Mouse (Mus musculus): ENCODE data around the gene Slc7a10.

Gene Slc7a10

DNA sequence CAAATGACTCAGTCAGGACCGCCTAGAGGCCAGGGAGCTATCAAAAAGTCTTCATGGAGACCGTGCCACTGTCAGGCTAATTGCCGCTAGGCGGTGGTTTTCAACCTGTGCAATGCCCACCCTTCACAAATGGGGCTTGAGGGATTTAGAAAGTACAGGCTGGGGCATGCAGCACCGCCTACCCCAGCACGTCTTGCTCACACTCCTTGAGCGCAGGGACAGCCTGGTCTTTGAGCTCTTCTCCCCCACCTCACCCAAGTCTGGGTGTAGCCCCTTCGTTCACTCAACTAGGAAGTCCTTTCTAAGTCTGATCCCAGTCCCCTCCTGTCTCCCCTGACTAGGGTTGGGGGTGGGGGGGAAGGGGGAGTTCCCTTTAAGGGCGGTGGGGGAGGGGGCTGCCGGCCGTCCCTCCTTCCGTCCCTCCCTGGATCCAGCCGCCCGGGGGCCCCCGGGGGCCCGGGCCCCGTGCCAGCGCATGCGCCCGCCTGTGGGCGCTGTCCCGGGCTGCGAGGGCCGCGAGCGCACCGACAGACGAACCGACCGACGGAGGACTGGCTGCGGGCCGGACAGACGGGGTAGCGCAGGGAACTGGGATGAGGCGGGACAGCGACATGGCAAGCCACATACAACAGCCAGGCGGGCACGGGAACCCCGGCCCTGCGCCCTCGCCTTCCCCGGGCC is at the start of gene Slc7a10:
Gene Slc7a10 (plus strand): TSS at position 497 of the 681 bp plus-strand sequence.
- DNase-seq (ENCODE audit: extremely low read depth, low read depth, low spot score): no peak

GRCm38 (mm10) chr7:35137524-35137923 is 48.7 kb upstream of the Slc7a10 start:
- DNase-seq (ENCODE audit: extremely low read depth, low read depth, low spot score): no peak

- no peak for DNase-seq (ENCODE audit: extremely low read depth, low read depth, low spot score)
Measured at GRCm38 (mm10) chr7:35138481-35138880, 47.7 kb upstream of the Slc7a10 start.

GRCm38 (mm10) chr7:35139880-35140279 is 46.3 kb upstream of the Slc7a10 start:
- no peak for DNase-seq (ENCODE audit: extremely low read depth, low read depth, low spot score)

GRCm38 (mm10) chr7:35141519-35141918 is 44.7 kb upstream of the Slc7a10 start:
- DNase-seq (ENCODE audit: extremely low read depth, low read depth, low spot score): no peak

GRCm38 (mm10) chr7:35142522-35142921 is 43.7 kb upstream of the Slc7a10 start:
- DNase-seq (ENCODE audit: extremely low read depth, low read depth, low spot score): no peak

GRCm38 (mm10) chr7:35143864-35144618 is 42.1 kb upstream of the Slc7a10 start:
- DNase-seq (ENCODE audit: extremely low read depth, low read depth, low spot score): no peak

GRCm38 (mm10) chr7:35145068-35145467 is 41.1 kb upstream of the Slc7a10 start:
- no peak for DNase-seq (ENCODE audit: extremely low read depth, low read depth, low spot score)

- no peak for DNase-seq (ENCODE audit: extremely low read depth, low read depth, low spot score)
Measured at GRCm38 (mm10) chr7:35146269-35146668, 39.9 kb upstream of the Slc7a10 start.

GRCm38 (mm10) chr7:35149616-35150433 is 36.4 kb upstream of the Slc7a10 start:
- DNase-seq (ENCODE audit: extremely low read depth, low read depth, low spot score): no peak

DNA sequence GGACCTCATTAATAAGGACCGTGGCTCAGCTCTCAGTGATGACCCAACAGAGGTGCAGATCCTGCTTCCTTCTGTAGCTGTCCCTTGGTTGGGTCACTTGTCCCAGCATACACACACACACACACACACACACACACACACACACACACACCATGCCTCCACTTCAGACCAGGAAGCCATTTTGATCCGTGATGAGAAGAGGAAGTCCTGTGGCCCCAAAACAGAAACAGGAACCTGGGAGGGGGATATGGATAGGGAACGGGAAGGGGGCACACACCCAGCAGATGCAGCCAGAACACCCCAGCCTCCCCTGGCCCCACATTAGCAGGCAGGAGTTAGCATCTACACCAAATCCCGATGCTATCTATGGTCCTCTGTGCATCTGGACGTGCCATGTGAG is 35.3 kb upstream of the Slc7a10 start:
- no peak for DNase-seq (ENCODE audit: extremely low read depth, low read depth, low spot score)

DNA sequence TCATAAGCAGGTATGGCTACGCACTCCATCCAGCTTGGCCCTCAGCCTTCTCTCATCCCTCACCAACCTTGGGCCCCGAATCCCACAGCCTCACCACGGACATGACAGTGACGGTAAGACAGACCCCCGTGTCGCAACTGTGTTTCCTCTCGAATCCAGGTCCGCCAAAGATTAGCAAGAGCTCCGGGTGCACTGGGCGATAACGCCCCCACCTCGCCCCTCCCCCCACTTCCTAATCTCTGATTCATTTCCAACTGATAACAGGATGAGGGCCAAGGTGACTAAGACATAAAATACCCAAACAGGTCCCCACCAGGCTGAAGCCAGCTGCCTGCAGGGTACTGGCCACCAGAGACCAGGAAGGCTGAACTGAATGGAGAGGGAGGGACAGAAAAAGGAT is 31.7 kb upstream of the Slc7a10 start:
- no peak for DNase-seq (ENCODE audit: extremely low read depth, low read depth, low spot score)

DNA sequence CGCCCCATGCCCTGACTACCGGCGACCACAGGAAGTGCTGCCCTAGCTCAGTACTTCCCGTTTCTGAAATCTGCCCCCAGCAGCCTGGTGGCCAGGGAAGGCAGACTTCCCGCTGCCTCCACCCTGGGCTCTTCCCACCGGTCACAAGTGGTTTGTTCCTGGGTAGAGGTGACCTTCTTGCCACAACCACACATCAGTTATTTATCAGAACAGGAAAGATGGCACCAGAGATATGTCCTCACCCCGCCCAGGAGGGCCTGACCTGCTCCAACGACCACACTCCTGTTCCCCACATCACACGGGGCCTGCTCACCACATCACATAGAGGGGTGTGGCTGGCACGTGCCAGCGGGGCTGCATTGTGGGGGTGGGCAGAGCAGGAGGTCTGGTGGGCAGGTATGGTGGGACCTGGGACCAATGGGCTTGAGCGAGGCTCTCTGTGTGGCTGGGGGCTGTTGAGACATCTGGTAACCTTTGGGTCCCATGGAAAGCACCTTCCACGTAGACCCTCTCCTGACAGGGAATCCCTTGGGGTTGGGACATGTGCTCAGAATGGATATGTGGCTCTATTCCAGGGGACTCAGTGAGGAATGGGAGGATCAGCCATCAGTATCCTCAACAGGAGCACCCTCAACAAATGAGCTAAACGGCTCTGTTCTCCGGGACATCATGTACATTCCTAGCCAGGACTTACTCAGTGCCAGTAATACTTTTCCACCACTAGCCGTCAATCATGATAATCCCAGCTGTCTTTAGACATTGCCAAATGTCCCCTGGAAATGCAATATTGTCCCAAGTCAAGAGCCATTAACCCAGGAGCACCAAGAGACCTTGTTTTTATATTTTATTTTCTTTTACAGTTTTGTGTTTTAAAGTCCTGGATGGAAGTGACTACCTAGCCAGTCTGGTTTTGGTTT is 29.4 kb upstream of the Slc7a10 start:
- peak; percentile 96 for DNase-seq (ENCODE audit: extremely low read depth, low read depth, low spot score)

- DNase-seq (ENCODE audit: extremely low read depth, low read depth, low spot score): no peak
Measured at GRCm38 (mm10) chr7:35157512-35157911, 28.7 kb upstream of the Slc7a10 start.

- DNase-seq (ENCODE audit: extremely low read depth, low read depth, low spot score): no peak
Measured at GRCm38 (mm10) chr7:35162443-35162842, 23.7 kb upstream of the Slc7a10 start.

DNA sequence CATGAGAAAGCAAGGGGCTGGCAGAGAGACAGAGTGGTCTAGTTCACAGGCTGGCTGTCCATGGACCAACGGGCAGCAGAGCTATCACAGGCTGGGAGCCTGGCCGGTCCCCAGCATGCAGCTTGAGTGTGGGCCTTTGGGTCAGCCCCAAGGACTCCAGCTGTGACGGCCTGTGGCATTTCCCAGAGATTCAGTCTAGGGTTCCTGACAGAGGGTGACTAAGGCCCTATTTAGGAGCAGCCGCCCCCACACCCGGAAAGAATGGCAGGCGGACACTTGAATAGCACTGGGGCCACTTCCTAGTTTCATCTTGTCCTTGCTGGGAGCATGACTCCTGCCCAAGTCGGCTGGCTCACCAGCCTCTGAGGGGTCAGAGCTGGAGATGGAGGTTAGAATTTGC is 22.6 kb upstream of the Slc7a10 start:
- no peak for DNase-seq (ENCODE audit: extremely low read depth, low read depth, low spot score)

GRCm38 (mm10) chr7:35164131-35164530 is 22.1 kb upstream of the Slc7a10 start:
- DNase-seq (ENCODE audit: extremely low read depth, low read depth, low spot score): no peak

- DNase-seq (ENCODE audit: extremely low read depth, low read depth, low spot score): no peak
Measured at GRCm38 (mm10) chr7:35166988-35167387, 19.2 kb upstream of the Slc7a10 start.

DNA sequence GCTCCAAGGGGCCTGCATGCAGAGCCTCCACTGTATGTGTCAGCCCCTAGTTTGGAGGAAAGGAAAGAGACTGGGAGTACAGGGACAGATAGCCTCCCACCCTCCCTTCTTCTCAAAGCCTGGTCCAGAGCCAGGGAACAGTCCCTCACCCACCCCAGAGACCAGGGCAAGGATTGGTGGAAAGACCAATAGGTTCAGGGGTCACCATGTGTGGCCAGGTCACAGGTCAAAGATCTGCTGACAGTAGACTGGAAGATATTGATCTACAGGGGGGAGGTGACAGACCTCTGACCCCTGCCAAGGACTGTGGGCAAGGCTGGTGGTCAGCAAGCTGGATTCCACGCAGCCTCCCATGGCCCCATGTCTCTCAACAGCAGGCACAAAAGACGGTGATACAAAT is 18.3 kb upstream of the Slc7a10 start:
- no peak for DNase-seq (ENCODE audit: extremely low read depth, low read depth, low spot score)

DNA sequence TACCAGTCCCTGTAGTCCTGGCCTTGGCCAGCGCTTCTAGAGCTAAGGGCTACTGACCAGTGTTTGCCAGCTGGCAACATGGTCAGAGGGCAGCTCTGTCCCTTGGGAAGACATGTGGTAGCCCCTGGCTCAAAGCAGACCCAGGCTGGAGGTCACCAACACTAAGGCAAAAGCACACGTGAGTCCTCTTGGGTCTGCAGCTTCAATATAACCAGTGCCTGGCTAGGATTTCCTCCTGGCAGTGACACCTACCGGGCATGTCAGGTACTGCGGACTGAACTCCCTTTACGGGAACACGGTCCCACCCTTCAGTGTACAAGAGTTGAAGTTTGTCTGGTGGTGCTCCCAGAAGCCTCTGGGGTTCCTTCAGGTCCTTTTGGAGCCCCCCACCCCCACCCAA is 16.8 kb upstream of the Slc7a10 start:
- DNase-seq (ENCODE audit: extremely low read depth, low read depth, low spot score): no peak
